Comparison of ENCODE assay signal across 31 mouse cellular contexts in the genomic region with DNA sequence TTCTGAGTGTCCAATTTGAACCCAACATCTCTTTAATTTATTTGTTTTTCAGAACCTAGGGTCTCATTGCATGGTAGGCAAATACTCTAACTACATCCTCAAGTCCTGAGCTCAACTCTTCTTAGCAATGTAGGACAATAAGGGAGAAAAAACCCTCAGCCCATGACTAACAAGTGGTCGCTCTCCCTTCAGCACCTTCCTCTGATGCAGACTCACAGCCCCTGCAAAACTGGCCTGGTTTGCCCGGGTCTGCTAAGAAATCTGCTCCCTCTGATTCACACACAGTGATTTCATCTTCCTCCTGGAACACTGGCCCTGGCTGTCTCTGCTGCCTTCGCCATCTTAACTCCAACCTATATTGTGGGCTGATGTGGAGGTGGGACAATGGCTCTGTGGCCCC. TPM values are rescaled to one million over a fixed set of nuclear protein-coding genes. Genes with fewer than 3 reads are reported as not detected.
DNase-seq lines count a peak whose midpoint lies in the region; ATAC-seq and TF ChIP-seq lines count a peak whose summit lies in the region.
"Had no signal": no experiment of that assay in that cellular context is flagged by ENCODE, and none has a peak within 500 bp of the region (broad histone marks: within the 10 kb centered on the region; RNA-seq: fewer than 3 reads in every experiment).

No protein-coding gene starts in this region.

- no peak overlapping the region for H3K9ac ChIP-seq in lung, embryonic 14.5 days
- H3K9ac ChIP-seq in hindbrain, embryonic 12.5 days: no peak overlapping the region
- H3K9ac ChIP-seq: embryonic facial prominence, embryonic 15.5 days; forebrain, embryonic 15.5 days; kidney, embryonic 15.5 days; limb, embryonic 13.5 days; liver, embryonic 13.5 days; lung, embryonic 15.5 days; neural tube, embryonic 13.5 days had no signal

- no peaks in the 10 kb centered on the region for H3K4me1 ChIP-seq in lung, embryonic 14.5 days (ENCODE audit: insufficient read depth)
- no peaks in the 10 kb centered on the region for H3K4me1 ChIP-seq in embryonic facial prominence, embryonic 10.5 days
- H3K4me1 ChIP-seq in hindbrain, embryonic 12.5 days: no peaks in the 10 kb centered on the region; the same call in 1 of the 2 replicates
- H3K4me1 ChIP-seq: embryonic facial prominence, embryonic 15.5 days; forebrain, embryonic 15.5 days; heart, embryonic 10.5 days; kidney, embryonic 15.5 days; limb, embryonic 13.5 days; liver, embryonic 13.5 days; lung, embryonic 15.5 days; midbrain, embryonic 10.5 days; neural tube, embryonic 13.5 days had no signal

- no peak overlapping the region for H3K4me3 ChIP-seq in lung, embryonic 14.5 days (ENCODE audit: low read depth, low read length)
- H3K4me3 ChIP-seq in embryonic facial prominence, embryonic 10.5 days: no peak overlapping the region
- H3K4me3 ChIP-seq in hindbrain, embryonic 12.5 days: no peak overlapping the region
- H3K4me3 ChIP-seq: embryonic facial prominence, embryonic 15.5 days; forebrain, embryonic 15.5 days; heart, embryonic 10.5 days; kidney, embryonic 15.5 days; limb, embryonic 13.5 days; liver, embryonic 13.5 days; lung, embryonic 15.5 days; midbrain, embryonic 10.5 days; myocyte; neural tube, embryonic 13.5 days had no signal

- H3K36me3 ChIP-seq in lung, embryonic 14.5 days (ENCODE audit: insufficient read depth): no peaks in the 10 kb centered on the region
- no peaks in the 10 kb centered on the region for H3K36me3 ChIP-seq in embryonic facial prominence, embryonic 10.5 days (replicated peaks)
- no peaks in the 10 kb centered on the region for H3K36me3 ChIP-seq in hindbrain, embryonic 12.5 days
- H3K36me3 ChIP-seq: embryonic facial prominence, embryonic 15.5 days; forebrain, embryonic 15.5 days; heart, embryonic 10.5 days; kidney, embryonic 15.5 days; limb, embryonic 13.5 days; liver, embryonic 13.5 days; lung, embryonic 15.5 days; midbrain, embryonic 10.5 days; neural tube, embryonic 13.5 days had no signal

- WGBS in lung, embryonic 14.5 days: 45% methylated on average over 3 of the region's 3 CpGs
- 61% methylated on average over 3 of the region's 3 CpGs for WGBS in embryonic facial prominence, embryonic 10.5 days
- 71% methylated on average over 3 of the region's 3 CpGs for WGBS in hindbrain, embryonic 12.5 days

- H3K27ac ChIP-seq in lung, embryonic 14.5 days (ENCODE audit: low read depth): no peak overlapping the region
- H3K27ac ChIP-seq in embryonic facial prominence, embryonic 10.5 days (replicated peaks): no peak overlapping the region
- no peak overlapping the region for H3K27ac ChIP-seq in hindbrain, embryonic 12.5 days
- H3K27ac ChIP-seq: embryonic facial prominence, embryonic 15.5 days; forebrain, embryonic 15.5 days; heart, embryonic 10.5 days; kidney, embryonic 15.5 days; limb, embryonic 13.5 days; liver, embryonic 13.5 days; lung, embryonic 15.5 days; midbrain, embryonic 10.5 days; neural tube, embryonic 13.5 days had no signal

- TF ChIP-seq CTCF in lung, embryonic 14.5 days (IDR thresholded peaks at IDR 0.05; ENCODE audit: low read depth): no peak

- H3K4me2 ChIP-seq in lung, embryonic 14.5 days: no peak overlapping the region
- no peak overlapping the region for H3K4me2 ChIP-seq in hindbrain, embryonic 12.5 days (replicated peaks)
- H3K4me2 ChIP-seq: embryonic facial prominence, embryonic 15.5 days; forebrain, embryonic 15.5 days; kidney, embryonic 15.5 days; limb, embryonic 13.5 days; liver, embryonic 13.5 days; lung, embryonic 15.5 days; neural tube, embryonic 13.5 days had no signal

- ATAC-seq in lung, embryonic 14.5 days (ENCODE audit: insufficient read depth): no peak
- ATAC-seq in frontal cortex, adult (ENCODE audit: low TSS enrichment): no peak
- no peak for ATAC-seq in hindbrain, embryonic 12.5 days (ENCODE audit: low FRiP score)
- ATAC-seq: activated CD4-positive, CD25-positive, alpha-beta regulatory T cell, adult 4 months; CD4-positive, CD25-positive, alpha-beta regulatory T cell, adult 4 months; forebrain, embryonic 15.5 days; midbrain, embryonic 16.5 days; Patski had no signal

- DNase-seq in embryo, embryonic 10 days (ENCODE audit: low spot score): peak; percentile 36
- DNase-seq in embryo, embryonic 9.5 days (ENCODE audit: extremely low spot score): no peak
- DNase-seq in lung, embryonic 14.5 days: peak; percentile 44
- DNase-seq in lung, postnatal 4 days: no peak
- peak; percentile 24 for DNase-seq in embryonic facial prominence, embryonic 10.5 days (ENCODE audit: low spot score)
- DNase-seq in cerebellum, postnatal 10 days: no peak
- DNase-seq: adrenal gland, adult 8-10 months; cerebellum, adult 2 months; cerebellum, postnatal 36 days; kidney, adult 11 months; layer of hippocampus, postnatal 36 days; liver, embryonic 13.5 days; lung, postnatal 36 days; retina, postnatal 1 day; right cerebral cortex, postnatal 25 days; spleen, adult 18-20 months had no signal

- no peaks in the 10 kb centered on the region for H3K9me3 ChIP-seq in lung, embryonic 14.5 days (ENCODE audit: low read depth, low read length)
- H3K9me3 ChIP-seq in embryonic facial prominence, embryonic 10.5 days: no peaks in the 10 kb centered on the region
- H3K9me3 ChIP-seq in hindbrain, embryonic 12.5 days (replicated peaks): no peaks in the 10 kb centered on the region
- H3K9me3 ChIP-seq: embryonic facial prominence, embryonic 15.5 days; forebrain, embryonic 15.5 days; heart, embryonic 10.5 days; kidney, embryonic 15.5 days; limb, embryonic 13.5 days; liver, embryonic 13.5 days; lung, embryonic 15.5 days; midbrain, embryonic 10.5 days; neural tube, embryonic 13.5 days had no signal

- no peaks in the 10 kb centered on the region for H3K27me3 ChIP-seq in lung, embryonic 14.5 days (ENCODE audit: insufficient read depth, low read length)
- H3K27me3 ChIP-seq in embryonic facial prominence, embryonic 10.5 days (replicated peaks; ENCODE audit: low read depth, poor library complexity, severe bottlenecking): no peaks in the 10 kb centered on the region
- H3K27me3 ChIP-seq in hindbrain, embryonic 12.5 days: no peaks in the 10 kb centered on the region
- H3K27me3 ChIP-seq: embryonic facial prominence, embryonic 15.5 days; forebrain, embryonic 15.5 days; kidney, embryonic 15.5 days; limb, embryonic 13.5 days; liver, embryonic 13.5 days; lung, embryonic 15.5 days; neural tube, embryonic 13.5 days; Patski had no signal

RNA-seq across cellular contexts. Expression of gene Il15ra, which starts 24.0 kb away (rescaled TPM):
- polyA plus RNA-seq in lung, embryonic 14.5 days (2014; fragmentation: Nextera tagmentation; extraction: Ambion mirVana): 1.6 and 2.2 TPM in 2 replicates
- polyA plus RNA-seq in embryonic facial prominence, embryonic 10.5 days (2016; fragmentation: Nextera tagmentation; extraction: Ambion mirVana): 0.41 and 0.57 TPM in 2 replicates
- polyA plus RNA-seq in hindbrain, embryonic 12.5 days (2016; fragmentation: Nextera tagmentation; extraction: Ambion mirVana): 0.68 and 0.74 TPM in 2 replicates

RNA-seq across cellular contexts. Expression of gene Fbh1, which starts 48.3 kb away (rescaled TPM):
- 113 and 117 TPM in 2 replicates for polyA plus RNA-seq in lung, embryonic 14.5 days (2014; fragmentation: Nextera tagmentation; extraction: Ambion mirVana)
- 114 and 115 TPM in 2 replicates for polyA plus RNA-seq in embryonic facial prominence, embryonic 10.5 days (2016; fragmentation: Nextera tagmentation; extraction: Ambion mirVana)
- 163 and 166 TPM in 2 replicates for polyA plus RNA-seq in hindbrain, embryonic 12.5 days (2016; fragmentation: Nextera tagmentation; extraction: Ambion mirVana)

RNA-seq across cellular contexts. Expression of gene Ankrd16, which starts 48.6 kb away (rescaled TPM):
- 22.5 and 23.3 TPM in 2 replicates for polyA plus RNA-seq in lung, embryonic 14.5 days (2014; fragmentation: Nextera tagmentation; extraction: Ambion mirVana)
- polyA plus RNA-seq in embryonic facial prominence, embryonic 10.5 days (2016; fragmentation: Nextera tagmentation; extraction: Ambion mirVana): 47.2 and 51.6 TPM in 2 replicates
- 60.6 and 62.8 TPM in 2 replicates for polyA plus RNA-seq in hindbrain, embryonic 12.5 days (2016; fragmentation: Nextera tagmentation; extraction: Ambion mirVana)

Comparison
In these comparisons a context has a peak if more than half of its experiments do, and no peak if none do; other contexts are left out.
1. DNase-seq: peak in embryo, embryonic 10 days (single experiment), lung, embryonic 14.5 days (single experiment) and embryonic facial prominence, embryonic 10.5 days (single experiment); none in embryo, embryonic 9.5 days (single experiment), lung, postnatal 4 days (0 of 2) and cerebellum, postnatal 10 days (0 of 2).